Mouse (Mus musculus) layer of hippocampus, postnatal 10 days (tissue): ENCODE measurements around the gene Mettl23. TPM values are rescaled to one million over a fixed set of nuclear protein-coding genes. Genes with fewer than 3 reads are reported as not detected.
"Not testable (repeated sequence)": the region's sequence is repeated elsewhere in the genome, so short reads cannot be mapped to it uniquely, and the experiment has no call there.

Source experiments
- DNase-seq, 2 experiments: peaks; one replicate each; pipeline ENCODE4 v3.0.0; 2021; ENCODE audit warnings: low spot score in 2 of 2
- total RNA-seq, 2 experiments: library from RNA; stranded (reverse); gene quantifications; 2 replicates each; pipeline ENCODE4 v1.2.3; 2021

The Mettl23 gene
- total RNA-seq, 2 experiments from 2014 or later: 32.5 to 33.7 TPM

DNA sequence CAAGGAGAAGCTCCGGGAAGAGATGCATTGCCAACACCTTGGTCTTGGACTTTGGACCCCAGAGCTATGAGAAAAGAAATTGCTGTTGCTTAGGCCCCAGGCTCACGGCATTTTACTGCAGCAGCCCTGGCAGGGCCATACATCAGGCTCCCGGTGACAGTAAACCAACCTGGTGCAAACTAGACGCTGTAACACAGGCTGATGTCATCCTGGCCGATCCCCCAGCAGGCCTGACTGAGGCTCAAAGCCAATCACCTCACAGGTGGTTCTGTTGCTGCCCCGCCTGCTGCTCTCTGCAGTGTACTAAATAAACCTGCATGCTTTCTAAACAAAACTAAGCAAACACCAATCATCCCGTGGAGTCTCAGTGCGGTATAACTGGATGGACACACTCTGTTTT, 24.4 kb upstream of the Mettl23 start:
- DNase-seq: no peak

DNA sequence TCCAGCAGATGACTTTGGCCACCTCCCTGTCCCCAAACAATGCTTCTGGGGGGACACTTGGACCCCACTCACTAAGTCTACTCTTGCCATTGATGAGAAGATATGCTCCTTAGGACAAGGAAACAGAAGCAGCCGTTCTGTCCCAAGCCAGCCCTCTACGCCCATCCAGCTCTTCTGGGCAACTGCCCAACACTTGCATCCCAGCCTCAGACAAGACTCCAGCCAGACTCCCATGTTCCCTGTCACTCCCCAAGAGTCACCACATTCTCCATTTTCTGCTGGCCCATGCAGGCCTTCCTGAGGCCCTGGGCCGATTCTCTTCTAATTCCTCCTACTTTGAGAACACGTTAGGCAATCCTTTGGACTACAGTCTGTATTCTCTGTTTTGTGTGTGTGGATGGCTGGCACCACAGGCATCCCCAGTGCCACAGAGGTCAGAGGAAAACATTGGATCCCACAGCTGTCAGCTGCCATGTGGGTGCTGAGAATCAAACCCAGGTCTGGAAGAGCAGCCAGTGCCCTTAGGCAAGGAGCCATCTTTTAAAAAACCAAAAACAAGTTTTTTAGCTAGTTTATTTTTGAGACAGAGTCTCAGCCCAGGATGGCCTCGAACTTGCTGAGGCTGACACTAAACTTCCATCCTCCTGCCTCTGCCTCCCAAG, 23.0 kb upstream of the Mettl23 start:
- DNase-seq: no peak

DNA sequence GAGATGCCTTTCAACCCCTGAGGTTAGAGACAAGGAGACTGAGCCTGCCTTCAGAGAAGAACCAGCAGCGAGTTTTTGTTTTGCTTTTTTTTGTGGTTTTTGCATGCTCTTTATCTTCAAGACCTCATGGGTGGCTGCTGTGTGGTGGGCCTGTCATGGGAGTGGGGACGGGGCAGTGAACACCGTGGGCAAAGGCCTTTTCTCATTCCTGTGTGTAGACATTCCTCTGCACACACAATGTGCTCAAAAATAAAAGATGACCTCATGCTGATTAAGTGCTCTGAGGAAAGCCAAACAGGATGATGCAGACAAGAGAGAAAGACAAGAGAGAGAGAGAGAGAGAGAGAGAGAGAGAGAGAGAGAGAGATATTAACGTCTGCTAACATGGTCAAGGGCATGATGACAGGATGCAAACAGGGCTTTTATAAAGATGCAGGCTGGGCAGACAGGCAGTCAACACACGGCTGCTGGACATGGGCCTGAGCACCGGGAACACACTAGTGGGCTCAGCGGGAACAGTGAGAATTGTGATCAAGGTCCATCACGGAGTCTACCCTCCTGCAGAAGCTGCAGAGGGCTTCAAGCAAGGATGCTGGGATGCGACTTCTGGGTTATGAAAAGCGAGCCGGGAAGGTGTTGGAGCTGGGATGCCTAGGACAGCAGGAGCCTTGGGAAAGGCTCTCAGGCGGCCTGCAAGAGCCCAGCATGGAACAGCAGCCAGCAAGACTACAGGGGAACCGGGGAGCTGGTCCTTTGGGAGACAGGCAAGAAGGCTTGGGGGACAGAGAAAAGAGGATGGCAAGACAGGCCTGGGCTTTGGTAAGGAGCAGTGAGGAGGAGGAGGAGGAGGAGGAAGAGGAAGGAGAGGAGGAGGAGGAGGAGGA, 21.8 kb upstream of the Mettl23 start:
- DNase-seq: no peak

DNA sequence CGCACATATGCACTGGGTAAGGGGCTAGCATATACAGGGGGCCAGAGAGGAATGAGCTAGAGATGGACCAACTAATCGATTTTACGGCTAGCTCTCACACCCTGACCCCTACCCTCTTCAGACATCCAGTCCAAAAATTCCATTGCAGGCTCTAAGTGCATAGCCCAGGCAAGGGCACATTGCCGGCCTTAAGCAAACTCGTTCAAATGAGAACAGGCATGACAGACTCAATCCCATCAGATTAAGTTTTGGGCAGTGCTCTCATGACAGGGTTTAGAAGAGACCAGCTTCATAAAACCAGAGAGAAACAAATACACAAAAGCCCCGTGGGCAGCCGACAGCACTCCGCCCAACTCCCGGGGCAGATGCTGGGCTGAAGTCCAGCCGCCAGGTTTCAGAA, 20.9 kb upstream of the Mettl23 start:
- DNase-seq: no peak

DNA sequence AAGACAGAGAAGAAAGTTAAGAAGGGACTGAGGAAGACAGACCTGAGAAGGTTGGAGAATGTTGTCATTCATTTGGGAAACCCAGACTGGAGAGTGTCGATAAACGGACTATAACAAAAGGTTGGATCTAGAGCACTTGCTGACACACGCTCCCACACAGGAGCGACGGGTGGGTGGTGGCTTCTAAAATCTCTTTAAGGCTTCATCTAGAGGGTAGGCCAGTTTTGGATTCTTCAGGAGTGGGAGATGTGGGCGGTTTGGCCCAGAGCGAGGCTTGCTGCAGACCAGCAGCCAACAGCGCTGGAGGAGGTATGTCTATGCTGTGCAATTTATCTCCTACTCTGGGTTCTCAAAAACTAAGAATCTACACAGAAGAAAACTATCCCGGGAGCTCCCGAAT, 20.5 kb upstream of the Mettl23 start:
- DNase-seq: no peak

DNA sequence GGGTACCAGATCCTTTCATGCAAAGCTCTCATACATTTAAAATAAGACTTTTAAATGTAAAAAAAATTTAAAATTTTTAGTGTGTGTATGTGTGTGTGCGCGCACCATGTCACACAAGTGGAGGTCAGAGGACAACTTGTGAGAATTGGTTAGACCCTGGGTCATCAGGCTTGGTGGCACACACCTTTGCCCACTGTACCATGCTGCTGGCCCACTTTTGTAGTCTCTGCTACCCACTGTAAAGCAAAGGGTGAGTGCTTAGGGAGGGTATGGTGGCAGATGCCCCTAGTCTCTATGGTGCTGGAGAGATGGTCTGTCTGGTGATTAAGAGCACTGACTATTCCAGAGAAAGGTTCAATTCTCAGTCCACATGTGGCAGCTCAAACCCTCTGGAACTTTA, 19.8 kb upstream of the Mettl23 start:
- DNase-seq: no peak

DNA sequence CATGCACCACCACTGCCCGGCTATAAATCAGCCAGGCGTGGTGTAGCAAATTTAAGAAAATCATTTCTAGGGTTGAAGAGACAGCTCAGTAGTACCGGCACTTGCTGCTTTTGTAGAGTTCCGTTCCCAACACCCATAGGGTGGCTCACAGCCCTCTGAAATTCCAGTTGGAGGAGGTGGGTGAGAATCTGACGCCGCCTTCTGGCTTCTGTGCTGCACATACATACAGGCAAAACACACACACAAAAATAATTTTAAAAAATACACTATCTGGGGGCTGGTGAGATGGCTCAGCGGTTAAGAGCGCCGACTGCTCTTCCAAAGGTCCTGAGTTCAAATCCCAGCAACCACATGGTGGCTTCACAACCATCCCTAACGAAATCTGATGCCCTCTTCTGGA, 19.2 kb upstream of the Mettl23 start:
- DNase-seq: not testable (repeated sequence)

DNA sequence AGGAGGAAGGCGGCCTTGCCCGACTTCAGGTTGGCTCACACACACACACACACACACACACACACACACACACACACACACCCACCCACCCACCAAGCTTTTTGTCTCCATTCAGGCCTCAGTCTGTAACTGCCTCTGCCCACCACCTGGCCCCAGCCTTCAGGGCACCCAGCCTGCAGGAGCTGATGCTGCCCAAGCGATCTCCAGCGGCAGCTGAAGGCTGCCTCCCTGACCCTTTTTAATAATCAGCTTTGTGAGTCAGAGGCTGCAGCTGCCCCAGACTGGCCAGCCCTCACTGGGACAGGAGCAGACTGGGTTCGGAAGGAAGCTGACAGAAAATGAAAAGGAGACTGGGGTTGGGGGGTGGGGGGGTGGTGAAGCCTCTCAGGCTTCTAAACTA, 17.8 kb upstream of the Mettl23 start:
- DNase-seq: no peak

DNA sequence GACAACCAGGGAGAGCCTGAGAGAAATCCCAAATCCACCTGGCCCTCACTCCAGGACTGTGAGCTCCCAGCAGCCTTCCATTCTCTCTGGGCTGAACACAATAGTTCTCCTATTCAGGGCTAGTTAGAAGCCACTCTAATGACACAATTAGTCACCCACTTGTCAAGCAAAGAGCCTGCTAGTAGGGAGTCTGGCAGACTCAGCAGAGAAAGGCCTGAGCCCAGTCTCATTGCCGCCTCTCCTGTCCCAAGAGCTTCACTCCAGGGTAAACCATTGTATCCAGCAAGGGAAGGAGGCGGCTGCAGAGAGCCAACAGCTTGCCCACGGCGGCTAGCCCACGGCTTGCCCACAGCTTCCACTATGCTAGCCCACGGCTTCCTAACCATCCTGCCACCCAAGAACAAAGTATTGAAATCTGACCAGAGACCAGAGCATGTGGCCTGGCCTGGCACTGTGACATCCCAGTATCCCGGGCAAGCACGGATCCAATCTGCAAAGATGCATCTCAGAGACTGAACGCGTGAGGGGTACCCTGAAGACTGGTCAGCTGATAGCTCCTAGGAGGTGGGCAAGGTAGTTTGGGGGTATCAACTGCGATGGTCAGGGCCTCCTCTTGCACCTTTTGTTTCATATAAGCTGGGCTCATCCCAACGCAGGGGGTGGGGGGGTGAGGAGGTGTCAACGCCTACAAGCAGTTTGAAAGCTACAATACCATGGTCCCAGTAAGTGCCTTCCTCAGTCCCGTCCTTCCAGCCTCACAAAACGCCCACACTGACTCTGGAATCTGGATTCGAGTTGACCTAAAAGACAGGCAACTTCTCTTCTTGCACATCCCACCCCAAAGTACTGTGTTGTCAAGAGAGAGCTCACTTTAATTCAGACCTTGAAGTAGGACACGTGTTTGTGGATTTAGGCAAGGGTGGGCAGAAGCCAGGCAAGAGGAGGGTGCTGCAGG, 16.3 kb upstream of the Mettl23 start:
- DNase-seq: no peak

DNA sequence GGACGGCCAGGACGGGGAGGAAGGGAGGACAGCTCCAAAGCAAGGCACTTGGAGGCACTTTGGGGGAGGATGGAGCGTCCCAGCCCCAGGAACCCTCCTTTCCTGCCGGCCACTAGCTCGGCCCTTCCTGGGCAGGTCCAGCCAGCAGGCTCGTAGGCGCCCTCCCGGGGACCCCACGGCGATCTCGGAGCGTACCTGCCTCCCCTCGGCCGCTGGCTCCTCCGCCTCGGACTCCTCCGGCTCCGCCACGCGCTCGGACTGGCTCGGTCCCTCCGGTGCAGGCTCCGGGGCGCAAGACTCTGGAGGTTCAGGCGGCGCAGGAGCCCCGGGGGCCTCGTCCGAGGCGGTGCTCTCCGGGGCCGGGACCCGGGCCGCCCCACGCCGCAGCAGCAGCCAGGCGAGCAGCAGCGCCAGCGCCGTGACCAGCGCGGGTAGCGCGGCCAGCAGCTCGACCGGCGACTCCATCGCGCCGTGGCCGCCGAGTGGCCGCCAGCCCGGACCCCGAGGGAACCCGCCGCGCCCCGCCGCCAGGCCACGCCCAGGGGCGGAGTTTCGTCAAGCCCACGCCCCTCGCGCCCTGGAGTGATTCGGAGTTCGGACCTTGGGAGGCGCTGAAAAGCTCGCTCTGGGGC, 15.4 kb upstream of the Mettl23 start, which contains the start of gene Mxra7:
TSS of gene Mxra7 (minus strand) at position 513 of the 632 bp plus-strand sequence.
- peak; percentile 77 to 85 for DNase-seq

DNA sequence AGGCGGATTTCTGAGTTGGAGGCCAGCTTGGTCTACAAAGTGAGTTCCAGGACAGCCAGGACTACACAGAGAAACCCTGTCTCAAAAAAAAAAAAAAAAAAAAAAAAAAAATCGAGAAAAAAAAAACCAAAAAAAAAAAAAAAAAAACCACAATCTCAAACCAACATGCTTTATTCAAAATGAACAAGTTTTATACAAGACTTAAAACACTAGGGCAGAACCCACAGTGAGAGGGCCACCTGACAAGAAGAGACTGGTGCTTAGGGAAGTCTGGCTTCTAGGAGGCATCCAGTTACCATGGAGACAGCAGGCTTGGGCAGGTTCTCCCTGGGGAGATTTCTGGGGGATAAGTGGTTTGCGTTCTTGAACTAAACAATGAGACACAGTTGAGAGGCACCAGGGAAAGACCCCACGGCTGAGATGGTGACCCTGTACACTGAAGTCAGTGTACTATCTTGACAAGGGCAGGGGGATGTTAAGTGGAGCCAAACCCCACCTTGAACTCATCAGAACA, 10.8 kb upstream of the Mettl23 start:
- no peak for DNase-seq

DNA sequence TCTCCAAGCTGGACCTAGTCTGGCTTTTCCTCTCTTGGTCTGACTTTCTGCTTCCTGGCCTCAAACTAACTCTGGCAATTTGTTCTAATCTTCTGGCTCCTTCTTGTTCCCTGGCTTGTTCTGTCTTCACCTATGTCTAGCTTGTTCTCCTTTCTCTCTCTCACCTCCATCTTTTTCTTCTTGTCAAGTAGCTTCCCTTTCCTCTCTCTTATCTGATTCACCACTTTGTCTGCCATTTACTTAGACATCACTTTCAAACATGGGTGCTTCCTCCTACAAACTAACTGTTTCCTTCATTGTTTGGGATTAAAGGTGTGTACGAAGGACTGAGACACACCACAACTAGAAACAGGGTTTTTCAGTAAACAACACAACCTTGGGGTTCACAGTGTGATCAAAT, 8.1 kb upstream of the Mettl23 start:
- no peak for DNase-seq

DNA sequence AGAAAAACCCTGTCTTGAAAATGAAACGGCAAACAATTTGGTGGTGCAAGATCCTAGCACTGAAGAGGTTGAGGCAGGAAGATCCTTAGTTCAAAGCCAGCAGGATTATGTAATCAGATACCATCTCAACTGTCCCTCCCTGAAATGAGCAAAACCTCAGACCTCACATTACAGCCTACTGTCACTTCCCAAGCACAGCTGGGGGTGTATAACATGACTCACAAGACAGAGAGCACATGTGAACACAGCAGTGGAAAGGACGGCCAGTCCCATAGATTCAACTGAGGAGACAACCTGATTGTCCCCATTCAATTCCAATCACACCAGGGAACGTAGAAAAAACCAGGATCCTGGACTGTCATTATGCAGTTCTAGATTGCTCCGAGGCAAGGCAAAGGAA, 6.8 kb upstream of the Mettl23 start:
- no peak for DNase-seq

DNA sequence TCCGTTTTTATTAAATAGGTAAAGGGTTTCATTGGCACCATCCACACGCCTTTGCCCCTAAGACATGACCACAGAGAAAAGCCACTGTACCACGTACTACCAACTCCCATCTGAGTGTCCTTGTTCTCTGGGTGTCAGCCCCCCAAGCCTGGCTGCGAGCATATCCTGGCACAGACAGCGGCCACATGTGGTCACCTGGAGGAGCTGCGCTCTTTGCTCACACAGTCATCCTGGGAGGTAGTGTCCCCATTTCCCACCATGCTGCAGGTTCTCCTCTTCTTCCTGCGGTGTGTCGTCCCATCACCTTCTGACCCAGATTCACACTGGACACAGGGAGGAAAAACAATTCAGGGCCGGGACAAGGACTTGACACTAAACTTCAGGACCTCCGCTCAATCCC, 5.6 kb upstream of the Mettl23 start:
- DNase-seq: no peak

DNA sequence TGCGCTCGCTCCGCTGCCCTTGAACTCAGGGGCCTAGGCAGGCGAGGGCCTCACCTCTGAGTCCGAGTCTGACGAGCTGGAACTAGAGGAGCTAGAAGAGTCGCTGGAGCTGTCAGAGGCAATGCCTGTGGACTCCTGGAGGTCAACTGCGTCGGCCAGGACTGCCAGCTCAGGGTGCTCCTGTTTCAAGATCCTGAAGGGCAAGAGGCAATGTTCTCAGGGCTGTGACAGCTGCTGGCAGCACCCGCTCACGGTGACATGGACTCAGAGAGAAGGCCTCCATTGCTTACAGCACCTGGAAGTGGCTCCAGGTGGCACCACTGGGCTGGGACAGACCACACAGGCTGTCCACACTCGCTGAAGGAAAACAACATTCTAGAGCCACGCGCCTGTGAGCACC, 4.1 kb upstream of the Mettl23 start:
- DNase-seq: no peak

DNA sequence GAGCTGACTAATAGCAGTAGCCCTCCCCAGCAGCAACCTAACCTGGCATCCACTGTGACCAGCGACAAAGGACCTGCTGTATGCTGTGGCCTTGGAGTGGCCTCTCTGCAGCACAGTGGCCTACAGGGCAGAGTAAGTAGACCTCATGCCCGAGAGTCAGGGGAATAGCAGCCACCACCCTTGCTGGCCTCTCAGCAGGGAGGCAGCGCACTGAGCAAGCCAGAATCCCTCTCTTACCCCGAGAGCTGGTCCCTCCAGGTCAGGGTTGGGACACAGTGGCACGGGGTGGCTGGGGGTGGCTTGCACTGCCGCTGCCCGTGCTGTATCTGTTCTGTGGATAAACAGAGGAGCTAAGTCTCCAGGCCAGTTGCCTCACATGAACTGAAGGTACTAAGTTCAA, 3.5 kb upstream of the Mettl23 start:
- DNase-seq: no peak

DNA sequence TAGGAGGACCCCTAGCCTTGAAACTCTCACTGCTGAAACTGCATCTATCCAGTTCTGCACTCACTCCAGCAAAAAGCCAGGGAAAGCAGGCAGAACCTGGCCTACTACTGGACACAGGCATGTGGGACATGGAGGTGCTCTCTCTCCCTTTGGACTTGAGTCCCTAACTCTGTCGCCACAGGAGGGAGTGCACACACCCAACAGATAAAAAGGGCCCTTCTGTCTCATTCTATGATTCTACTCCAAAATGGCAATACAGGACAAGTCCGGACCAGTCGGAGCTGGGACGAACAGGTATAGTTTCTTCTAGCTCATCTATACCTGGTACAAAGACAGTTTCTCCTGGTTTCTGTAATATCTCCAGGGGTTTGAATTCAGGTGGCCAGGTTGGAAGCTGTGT, 2.3 kb upstream of the Mettl23 start:
- no peak for DNase-seq

DNA sequence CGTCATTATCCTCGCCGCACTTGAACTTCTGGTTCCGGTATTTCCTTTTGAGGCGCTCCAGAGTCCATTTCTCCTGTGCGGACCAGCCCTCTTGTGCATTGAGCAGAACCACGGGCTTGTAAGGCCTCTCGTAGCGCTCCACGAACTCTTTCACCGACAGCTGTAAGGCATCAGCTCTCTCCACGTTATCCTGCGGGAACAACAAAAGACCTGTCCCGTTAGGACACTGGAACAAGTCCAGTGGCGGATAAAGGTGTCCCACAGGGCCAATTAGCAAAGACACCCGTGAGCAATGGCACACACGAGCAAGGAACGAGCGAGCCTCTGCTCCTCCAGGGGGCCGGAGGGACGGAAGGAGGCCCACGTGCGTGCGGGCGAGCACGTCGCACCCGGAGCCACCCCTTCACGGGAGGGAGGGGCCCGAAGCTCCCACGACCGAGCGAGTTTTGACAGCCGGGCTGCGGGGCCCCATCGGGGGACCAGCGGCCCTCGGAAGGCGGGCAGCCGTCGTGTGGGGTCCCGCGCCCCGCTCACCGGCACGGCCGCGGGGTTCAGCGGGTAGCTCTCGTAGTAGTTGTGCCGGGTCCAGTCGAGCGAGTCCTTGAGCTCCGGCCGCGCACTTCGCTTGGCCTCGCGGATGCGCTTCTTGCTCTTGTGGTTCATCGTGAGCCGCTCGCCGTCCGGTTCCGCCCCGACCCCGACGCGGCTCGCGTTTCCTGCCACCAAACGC, 382 bp upstream of the Mettl23 start:
- DNase-seq: peak; percentile 62 to 75

DNA sequence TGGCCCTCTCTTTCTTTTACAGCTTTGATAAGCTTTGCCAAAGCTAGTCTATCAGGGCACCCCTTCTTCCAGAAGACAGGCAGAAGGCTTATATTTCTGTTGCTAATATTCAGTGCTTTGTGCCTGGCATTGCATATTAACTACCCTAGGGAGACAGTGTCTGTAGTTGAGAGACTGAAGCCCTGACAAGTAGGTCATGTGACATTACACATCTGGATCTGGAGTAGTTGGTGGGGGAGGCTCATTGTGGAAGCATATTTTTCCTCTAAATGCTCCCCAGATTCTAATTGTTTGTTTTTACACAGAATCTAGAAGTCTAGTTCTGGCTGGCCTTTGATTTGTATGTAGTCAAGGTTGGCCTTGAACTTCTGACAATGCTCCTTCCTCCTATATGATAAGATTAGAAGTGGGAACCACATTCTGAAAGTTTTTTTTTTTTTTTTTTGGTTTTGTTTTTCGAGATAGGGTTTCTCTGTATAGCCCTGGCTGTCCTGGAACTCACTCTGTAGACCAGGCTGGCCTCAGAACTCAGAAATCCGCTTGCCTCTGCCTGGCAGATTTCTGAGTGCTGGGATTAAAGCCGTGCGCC, 3.6 kb downstream of the Mettl23 start:
- no peak for DNase-seq
